Mouse (Mus musculus): ENCODE data around the gene Atp13a1. TPM values are rescaled to one million over a fixed set of nuclear protein-coding genes. Genes with fewer than 3 reads are reported as not detected.

Gene Atp13a1
- total and polyA plus RNA-seq, 3 experiments: 36.6 to 53.3 (median 51.0) TPM

- DNase-seq (ENCODE audit: extremely low read depth): no peak
- dilution Hi-C loops (cut with MboI; ENCODE audit: extremely low pct_ligation_motif_present, extremely low pct_unique_long_range_greater_than_20kb, low sequenced_read_pairs): no loop called here
- H3K9ac ChIP-seq (ENCODE audit: insufficient read depth, low read depth): no peak overlapping the region
- H3K9me3 ChIP-seq (replicated peaks; ENCODE audit: low read length): no peaks in the 10 kb centered on the region
- peaks cover 8 to 27% of the 10 kb centered on the region in 2 experiments for H3K4me1 ChIP-seq (ENCODE audit: control insufficient read depth in 1 of 2, insufficient read depth in 2 of 2)
- H3K79me2 ChIP-seq (replicated peaks; ENCODE audit: control insufficient read depth, extremely low read depth, insufficient read depth, poor library complexity, severe bottlenecking): peaks cover 28% of the 10 kb centered on the region
- H3K36me3 ChIP-seq (replicated peaks in 1 of 2; ENCODE audit: control insufficient read depth in 1 of 2, insufficient read depth in 1 of 2, low read length in 1 of 2): peaks cover 58 to 68% of the 10 kb centered on the region in 2 experiments
- TF ChIP-seq KAT2A (IDR thresholded peaks at IDR 0.05; ENCODE audit: insufficient replicate concordance, low read length) (no peak), MXI1 (IDR thresholded peaks at IDR 0.05; ENCODE audit: low read depth, low read length) (no peak), ZNF384 (IDR thresholded peaks at IDR 0.05; ENCODE audit: low read depth, low read length) (no peak), CTCF (conservative IDR thresholded peaks at IDR 0.05 in 1 of 2, IDR thresholded peaks at IDR 0.05 in 1 of 2; ENCODE audit: low read depth in 2 of 2, low read length in 2 of 2) (no peak), USF2 (conservative IDR thresholded peaks at IDR 0.05; ENCODE audit: low read depth, low read length) (no peak), MEF2A (IDR thresholded peaks at IDR 0.05; ENCODE audit: borderline replicate concordance, low read depth, low read length) (no peak), BHLHE40 (IDR thresholded peaks at IDR 0.05; ENCODE audit: low read depth, low read length) (no peak), ETS1 (conservative IDR thresholded peaks at IDR 0.05; ENCODE audit: low read depth, low read length) (no peak)
- H3K4me2 ChIP-seq (ENCODE audit: insufficient read depth, low read depth, poor library complexity, severe bottlenecking): no peak overlapping the region
- H3K4me3 ChIP-seq (replicated peaks in 1 of 3; ENCODE audit: low read depth in 2 of 3, low read length in 2 of 3, poor library complexity in 1 of 3): no peak overlapping the region
- H3K27ac ChIP-seq (ENCODE audit: insufficient read depth, low read depth): no peak overlapping the region
- H3K27me3 ChIP-seq (replicated peaks): no peaks in the 10 kb centered on the region
- in situ Hi-C loops (cut with MboI; ENCODE audit: low pct_ligation_motif_present, low pct_unique_long_range_greater_than_20kb, low sequenced_read_pairs): no loop called here
These were observed 3.1 kb downstream of the Atp13a1 start for GRCm38 (mm10) chr8:69794096-69794495.

- H3K9ac ChIP-seq (ENCODE audit: insufficient read depth, low read depth): no peak overlapping the region
- dilution Hi-C loops (cut with MboI; ENCODE audit: extremely low pct_ligation_motif_present, extremely low pct_unique_long_range_greater_than_20kb, low sequenced_read_pairs) (no loop called here), in situ Hi-C loops (cut with MboI; ENCODE audit: low pct_ligation_motif_present, low pct_unique_long_range_greater_than_20kb, low sequenced_read_pairs) (no loop called here)
- peaks cover 28% of the 10 kb centered on the region for H3K79me2 ChIP-seq (replicated peaks; ENCODE audit: control insufficient read depth, extremely low read depth, insufficient read depth, poor library complexity, severe bottlenecking)
- H3K4me2 ChIP-seq (ENCODE audit: insufficient read depth, low read depth, poor library complexity, severe bottlenecking): no peak overlapping the region
- no peak for DNase-seq (ENCODE audit: extremely low read depth)
- H3K27me3 ChIP-seq (replicated peaks): no peaks in the 10 kb centered on the region
- TF ChIP-seq TBP (conservative IDR thresholded peaks at IDR 0.05; ENCODE audit: low read depth, low read length) (no peak), HCFC1 (IDR thresholded peaks at IDR 0.05; ENCODE audit: low read depth, low read length) (no peak), ZKSCAN1 (IDR thresholded peaks at IDR 0.05; ENCODE audit: borderline replicate concordance, low read depth, low read length) (no peak), ZC3H11A (IDR thresholded peaks at IDR 0.05; ENCODE audit: low read depth, low read length) (no peak), PAX5 (IDR thresholded peaks at IDR 0.05; ENCODE audit: low read length) (no peak), MYC (IDR thresholded peaks at IDR 0.05; ENCODE audit: low read depth, low read length) (no peak), MXI1 (IDR thresholded peaks at IDR 0.05; ENCODE audit: low read depth, low read length) (no peak), RAD21 (IDR thresholded peaks at IDR 0.05; ENCODE audit: low read depth, low read length) (no peak), EP300 (IDR thresholded peaks at IDR 0.05; ENCODE audit: low read length) (no peak), KAT2A (IDR thresholded peaks at IDR 0.05; ENCODE audit: insufficient replicate concordance, low read length) (no peak), SIN3A (IDR thresholded peaks at IDR 0.05; ENCODE audit: low read length) (no peak), ELF1 (IDR thresholded peaks at IDR 0.05; ENCODE audit: low read depth, low read length) (no peak), BHLHE40 (IDR thresholded peaks at IDR 0.05; ENCODE audit: low read depth, low read length) (no peak), MEF2A (IDR thresholded peaks at IDR 0.05; ENCODE audit: borderline replicate concordance, low read depth, low read length) (no peak), POLR2A (IDR thresholded peaks at IDR 0.05; ENCODE audit: low read depth, low read length) (no peak), JUN (IDR thresholded peaks at IDR 0.05; ENCODE audit: insufficient read depth, low read depth, low read length) (no peak), TCF12 (IDR thresholded peaks at IDR 0.05; ENCODE audit: low read depth, low read length) (no peak), CTCF (conservative IDR thresholded peaks at IDR 0.05 in 1 of 2, IDR thresholded peaks at IDR 0.05 in 1 of 2; ENCODE audit: low read depth in 2 of 2, low read length in 2 of 2) (no peak)
- H3K36me3 ChIP-seq (replicated peaks in 1 of 2; ENCODE audit: control insufficient read depth in 1 of 2, insufficient read depth in 1 of 2, low read length in 1 of 2): peaks cover 66 to 73% of the 10 kb centered on the region in 2 experiments
- no peak overlapping the region for H3K27ac ChIP-seq (ENCODE audit: insufficient read depth, low read depth)
- no peaks in the 10 kb centered on the region for H3K9me3 ChIP-seq (replicated peaks; ENCODE audit: low read length)
- peaks cover 5 to 19% of the 10 kb centered on the region in 2 experiments for H3K4me1 ChIP-seq (ENCODE audit: control insufficient read depth in 1 of 2, insufficient read depth in 2 of 2)
- H3K4me3 ChIP-seq (replicated peaks in 1 of 3; ENCODE audit: low read depth in 2 of 3, low read length in 2 of 3, poor library complexity in 1 of 3): no peak overlapping the region
These were observed 3.9 kb downstream of the Atp13a1 start for GRCm38 (mm10) chr8:69794901-69795300.

All from CH12.LX (cell line).